Mouse (Mus musculus): ENCODE measurements around the gene Atp13a4.

Gene Atp13a4

GRCm38 (mm10) chr16:29463798-29464197, 80.9 kb downstream of the Atp13a4 start:
- no peak for DNase-seq (ENCODE audit: low spot score)

DNA sequence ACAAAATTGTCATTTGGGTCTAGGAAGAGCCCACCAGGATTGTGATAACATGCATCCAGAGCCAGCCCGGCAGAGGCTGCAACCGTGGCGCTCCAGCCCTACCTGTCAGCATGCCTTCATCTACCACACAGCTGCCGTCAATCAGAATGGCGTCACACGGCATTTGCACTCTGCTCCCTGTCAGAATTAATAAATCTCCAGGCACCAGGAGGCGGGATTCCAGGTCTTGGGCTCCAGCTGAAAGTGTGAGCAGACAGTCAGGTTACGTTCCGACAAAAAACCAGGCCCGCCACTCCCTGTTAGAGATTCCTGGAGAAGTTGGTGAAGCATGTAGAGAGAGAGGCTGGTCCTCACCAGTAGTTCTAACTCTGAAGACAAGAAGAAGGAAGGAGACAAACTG, 85.3 kb downstream of the Atp13a4 start:
- DNase-seq (ENCODE audit: low spot score) = no peak

GRCm38 (mm10) chr16:29456851-29457250, 87.8 kb downstream of the Atp13a4 start:
- DNase-seq (ENCODE audit: low spot score) = no peak

- no peak for DNase-seq (ENCODE audit: low spot score)
Measured at GRCm38 (mm10) chr16:29453282-29453681, 91.4 kb downstream of the Atp13a4 start.

DNA sequence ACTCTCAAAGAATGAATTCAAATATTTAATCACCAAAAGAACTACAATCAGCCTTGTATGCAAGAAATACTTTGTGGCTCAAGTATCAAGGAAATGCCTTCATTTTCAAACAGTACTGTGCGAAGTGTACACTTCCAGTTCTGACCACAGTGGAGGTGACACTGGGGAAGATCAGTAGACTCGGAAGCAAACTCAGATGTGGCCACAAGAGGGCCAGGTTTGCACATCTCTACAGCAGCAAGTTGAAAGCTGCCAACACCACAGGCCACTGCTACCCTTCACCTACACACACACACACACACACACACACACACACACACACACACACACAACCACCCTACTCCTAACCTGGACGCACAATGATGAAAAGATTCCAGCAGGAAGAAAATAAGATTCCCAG, 93.0 kb downstream of the Atp13a4 start:
- DNase-seq (ENCODE audit: low spot score) = peak; percentile 45

- DNase-seq (ENCODE audit: low spot score) = no peak
Measured at GRCm38 (mm10) chr16:29442126-29442525, 102.5 kb downstream of the Atp13a4 start.

- no peak for DNase-seq (ENCODE audit: low spot score)
Measured at GRCm38 (mm10) chr16:29441405-29441985, 103.2 kb downstream of the Atp13a4 start.

- no peak for DNase-seq (ENCODE audit: low spot score)
Measured at GRCm38 (mm10) chr16:29438045-29438444, 106.6 kb downstream of the Atp13a4 start.

DNA sequence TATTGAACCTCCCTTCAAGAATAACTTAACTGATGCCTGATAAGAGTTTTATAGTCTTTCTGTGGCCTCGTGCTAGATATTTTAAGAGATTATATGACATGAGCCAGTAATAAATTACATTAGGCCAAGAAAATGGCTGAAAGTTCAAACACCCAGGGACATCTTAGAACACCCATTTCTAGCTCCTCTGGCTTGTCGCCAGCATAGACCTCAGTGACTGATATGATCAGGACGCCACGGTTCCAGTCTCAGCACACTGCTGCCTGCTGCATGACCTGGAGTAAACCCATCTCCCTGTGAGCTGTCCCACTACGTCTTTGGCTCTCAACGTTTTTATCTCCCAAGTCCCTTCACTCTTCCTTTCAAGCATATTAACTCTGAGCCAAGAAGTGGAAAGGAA, 108.9 kb downstream of the Atp13a4 start:
- no peak for DNase-seq (ENCODE audit: low spot score)

GRCm38 (mm10) chr16:29434712-29435111, 110.0 kb downstream of the Atp13a4 start:
- peak; percentile 52 for DNase-seq (ENCODE audit: low spot score)

DNA sequence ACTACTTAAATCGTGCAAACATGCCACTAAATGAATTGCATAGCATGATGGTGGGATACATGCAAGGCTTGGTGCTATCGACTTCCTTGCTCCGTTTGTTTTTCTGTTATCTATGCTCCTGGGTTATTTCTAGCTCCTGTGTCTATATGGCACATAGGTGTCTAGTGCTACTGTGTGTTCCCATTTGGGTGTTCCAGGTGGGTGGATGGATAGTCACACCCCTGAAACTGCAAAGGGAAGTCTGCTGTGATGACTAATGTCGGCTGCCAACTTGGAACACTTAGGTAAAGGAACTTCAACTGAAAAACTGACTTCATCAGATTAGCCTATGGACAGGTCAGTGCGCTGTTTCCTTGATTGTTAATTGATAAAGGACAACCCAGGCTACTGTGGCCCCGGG, 129.8 kb downstream of the Atp13a4 start:
- DNase-seq (ENCODE audit: low spot score) = no peak

- DNase-seq (ENCODE audit: low spot score) = no peak
Measured at GRCm38 (mm10) chr16:29407319-29407718, 137.3 kb downstream of the Atp13a4 start.

DNA sequence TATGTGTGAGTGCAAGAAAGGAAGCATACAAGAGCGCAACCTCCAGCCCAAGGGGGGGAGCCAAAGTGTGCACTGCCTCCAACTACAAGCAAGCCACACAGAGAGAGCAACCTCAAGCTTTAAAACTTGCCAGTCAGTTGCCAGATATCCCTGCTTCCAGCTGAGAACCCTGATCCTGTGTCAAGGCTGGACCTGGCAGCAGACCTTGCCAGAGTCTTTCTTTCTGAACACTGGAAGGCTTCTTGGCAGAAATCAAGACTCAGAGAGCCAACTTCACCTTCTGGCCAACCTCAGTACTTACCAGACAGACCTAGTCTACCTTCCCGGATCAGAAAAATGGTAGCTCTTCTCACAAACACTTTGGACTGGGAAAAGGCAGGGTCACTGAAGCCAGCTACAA, 145.6 kb downstream of the Atp13a4 start:
- DNase-seq (ENCODE audit: low spot score) = no peak

DNA sequence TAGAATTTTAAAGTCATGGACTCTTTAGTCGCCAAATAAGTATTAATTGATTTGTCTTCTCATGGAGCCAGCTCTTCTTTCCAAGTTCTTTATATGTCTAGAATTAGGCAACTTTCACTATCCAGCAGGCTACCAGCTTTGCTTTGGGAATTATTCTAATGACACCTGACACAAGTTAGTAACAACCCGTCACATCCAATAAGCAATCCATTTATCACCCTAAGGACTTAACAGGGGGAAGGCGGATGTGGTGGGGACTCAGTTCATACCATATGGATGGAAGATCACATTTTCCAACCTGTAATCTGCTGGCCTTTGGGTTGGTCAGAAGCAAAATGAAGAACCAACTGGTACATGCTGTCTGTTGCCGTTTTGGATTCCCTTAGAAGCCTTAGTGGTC, 159.9 kb downstream of the Atp13a4 start:
- DNase-seq (ENCODE audit: low spot score) = no peak

DNA sequence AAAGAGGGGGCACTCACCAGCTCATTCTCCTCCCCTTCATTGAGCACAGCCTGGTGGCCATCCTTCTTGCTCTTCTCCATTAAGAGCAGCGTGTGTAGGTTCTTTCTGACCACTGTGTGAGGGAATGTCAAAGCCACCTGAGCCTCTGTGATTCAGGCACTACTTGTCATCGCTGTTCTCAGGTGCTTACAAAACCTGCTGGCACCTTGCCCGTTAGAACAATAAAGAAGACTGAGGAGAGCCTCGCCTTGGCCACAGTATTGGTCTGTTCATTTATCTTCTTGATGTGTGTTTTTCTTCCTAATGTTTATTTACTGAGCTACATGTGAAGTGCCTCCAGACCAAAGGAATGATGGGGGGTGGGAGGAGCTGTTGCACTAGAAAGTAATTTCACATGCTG, 166.2 kb downstream of the Atp13a4 start, which contains the start of gene Atp13a5:
Gene Atp13a5, minus strand, starts transcription at position 275 of the 400 bp plus-strand sequence.
- no peak for DNase-seq (ENCODE audit: low spot score)

DNA sequence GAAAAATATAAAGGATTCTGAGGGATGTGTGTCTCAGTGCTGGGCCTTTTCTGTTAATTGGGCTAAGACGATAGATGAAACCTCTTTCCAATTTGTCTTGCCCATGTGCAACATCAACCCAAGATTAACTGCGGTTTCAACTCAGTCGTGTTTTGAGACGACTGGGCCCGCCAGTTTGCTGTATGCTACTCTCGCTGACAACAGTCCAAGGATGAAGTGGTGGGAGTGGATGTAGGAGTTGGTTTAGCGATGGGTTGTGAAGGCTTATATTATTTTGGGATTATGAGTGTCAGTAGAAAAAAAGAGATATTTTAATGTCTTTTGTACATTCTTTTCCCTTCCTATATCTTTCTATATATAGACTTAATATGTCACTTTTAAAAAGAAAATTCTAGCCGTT, 170.0 kb downstream of the Atp13a4 start:
- DNase-seq (ENCODE audit: low spot score) = no peak
